Mouse (Mus musculus): ENCODE measurements around the gene Rpl21.

GRCm38 (mm10) chr5:146783300-146783699, 49.4 kb upstream of the Rpl21 start:
- TF ChIP-seq CTCF (IDR thresholded peaks at IDR 0.05; ENCODE audit: low read depth, low read length) (no peak), GATA1 (IDR thresholded peaks at IDR 0.05; ENCODE audit: borderline replicate concordance, low read length) (no peak), TAL1 (conservative IDR thresholded peaks at IDR 0.05; ENCODE audit: low read depth, low read length) (no peak), GATA2 (IDR thresholded peaks at IDR 0.05; ENCODE audit: borderline replicate concordance, low read depth, low read length) (no peak), POLR2AphosphoS5 (IDR thresholded peaks at IDR 0.05; ENCODE audit: insufficient replicate concordance, low read depth, low read length) (no peak)

Data from G1E (cell line).